Mouse (Mus musculus) neural tube, embryonic 11.5 days (tissue): ENCODE measurements around the gene Olfr128. TPM values are rescaled to one million over a fixed set of nuclear protein-coding genes. Genes with fewer than 3 reads are reported as not detected.
"Not testable (repeated sequence)": the region's sequence is repeated elsewhere in the genome, so short reads cannot be mapped to it uniquely, and the experiment has no call there.

Experiments used
- ATAC-seq: fragments of 200-750 bp; cut with Nextera tagmentation; 2 replicates; pipeline ENCODE4 v1.8.0; 2017; ENCODE audit warnings: moderate number of reproducible peaks, mild to moderate bottlenecking, moderate TSS enrichment, moderate library complexity; ENCODE audit not compliant: insufficient read depth, low FRiP score, low TSS enrichment
- DNase-seq: peaks from one replicate; pipeline ENCODE4 v3.0.0-alpha.2; 2015; ENCODE audit warnings: low spot score
- H3K27ac ChIP-seq: fragments of 300-500 bp; sonication (generic); 2 replicates; pipeline ENCODE4 v1.5.1; 2014; ENCODE audit warnings: low read depth, mild to moderate bottlenecking, low read length
- H3K27me3 ChIP-seq: fragments of 300-500 bp; sonication (generic); 2 replicates; pipeline ENCODE4 v1.6.1; 2014; ENCODE audit warnings: mild to moderate bottlenecking, low read length, mixed read lengths; ENCODE audit not compliant: control insufficient read depth, insufficient read depth
- H3K36me3 ChIP-seq: fragments of 300-500 bp; sonication (generic); 2 replicates; pipeline ENCODE4 v1.6.1; 2014; ENCODE audit warnings: mild to moderate bottlenecking, low read length, moderate library complexity, mixed read lengths; ENCODE audit not compliant: control insufficient read depth, insufficient read depth
- H3K4me1 ChIP-seq: fragments of 300-500 bp; sonication (generic); 2 replicates; pipeline ENCODE4 v1.6.1; 2014; ENCODE audit warnings: low read length, mixed read lengths; ENCODE audit not compliant: control insufficient read depth, insufficient read depth
- H3K4me2 ChIP-seq: fragments of 300-500 bp; sonication (generic); 2 replicates; pipeline ENCODE4 v1.6.1; 2014; ENCODE audit warnings: low read depth, mild to moderate bottlenecking, moderate library complexity
- H3K4me3 ChIP-seq: fragments of 300-500 bp; sonication (generic); 2 replicates; pipeline ENCODE4 v1.5.1; 2014; ENCODE audit warnings: low read depth, low read length
- H3K9ac ChIP-seq: fragments of 300-500 bp; sonication (generic); 2 replicates; pipeline ENCODE4 v1.6.1; 2014; ENCODE audit warnings: mild to moderate bottlenecking, low read length
- H3K9me3 ChIP-seq: fragments of 300-500 bp; sonication (generic); 2 replicates; pipeline ENCODE4 v1.6.1; 2016; ENCODE audit warnings: low read length; ENCODE audit not compliant: control insufficient read depth
- WGBS: fragments of 180-500 bp; shearing (Covaris S2); extraction: QIAGEN DNeasy Blood & Tissue Kit; methylation state at CpG from one replicate; pipeline ENCODE4 v1.1.7; 2014; 5-methylcytosine and 5-hydroxymethylcytosine counted together
- polyA plus RNA-seq: library from polyadenylated mRNA; unstranded; fragments of >200 nt; fragmentation: Nextera tagmentation; extraction: Ambion mirVana; gene quantifications from 2 replicates; pipeline ENCODE4 v1.2.1, GENCODE M21; 2014

The Olfr128 gene
- polyA plus RNA-seq = not detected in 2 replicates

DNA sequence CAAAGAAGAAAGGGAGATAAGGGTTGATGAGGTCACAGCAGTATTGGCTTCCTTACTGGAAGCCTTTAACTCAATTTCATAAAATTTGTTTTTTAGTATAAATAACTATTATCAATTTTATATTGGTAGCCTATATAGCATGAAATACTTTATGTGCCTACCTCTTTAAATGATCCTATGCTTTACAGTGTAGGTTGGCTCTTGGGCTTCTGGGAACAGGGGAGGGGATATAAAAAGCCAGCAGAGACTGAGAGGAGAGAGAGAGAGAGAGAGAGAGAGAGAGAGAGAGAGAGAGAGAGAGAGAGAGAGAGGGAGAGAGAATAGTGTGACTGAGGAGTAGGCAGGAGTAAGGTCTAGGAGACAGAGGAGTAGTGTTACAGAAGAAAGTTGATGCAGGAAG lies at the start of gene Olfr128:
TSS of gene Olfr128 (plus strand) at position 301 of the 400 bp plus-strand sequence.
- Histone ChIP-seq H3K9me3 (no peaks in the 10 kb centered on the region), H3K9ac (no peak within 1 kb of the TSS), H3K27me3 (no peaks in the 10 kb centered on the region), H3K36me3 (no peaks in the 10 kb centered on the region), H3K4me2 (no peak within 1 kb of the TSS), H3K4me1 (no peaks in the 10 kb centered on the region), H3K27ac (no peak within 1 kb of the TSS), H3K4me3 (no peak within 1 kb of the TSS)
- no peak for ATAC-seq
- no peak for DNase-seq

DNA sequence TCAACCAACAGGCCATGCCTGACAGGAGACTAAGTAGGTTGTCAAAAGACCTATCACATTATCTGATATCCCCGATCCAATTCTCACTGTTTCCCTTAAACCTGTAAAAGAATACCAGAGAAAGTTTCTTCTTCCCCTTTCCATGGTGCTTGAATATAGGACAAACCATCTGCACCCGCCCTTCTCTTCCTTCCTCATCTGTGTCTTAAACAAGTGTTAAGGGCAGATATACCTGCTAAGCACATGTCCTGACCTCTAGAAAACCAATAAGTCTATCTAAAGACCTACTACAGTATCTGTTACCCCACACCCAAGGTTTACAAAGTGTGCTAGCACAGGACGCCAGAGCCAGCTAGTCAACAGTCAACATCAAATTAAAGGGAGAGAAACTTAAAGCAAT lies 46.5 kb upstream of the Olfr128 start:
- no peaks in the 10 kb centered on the region for H3K36me3 ChIP-seq
- 81% methylated on average over 3 of the region's 3 CpGs for WGBS
- H3K27me3 ChIP-seq = no peaks in the 10 kb centered on the region
- no peak for ATAC-seq
- no peak for DNase-seq
- H3K4me1 ChIP-seq = no peaks in the 10 kb centered on the region
- H3K4me2 ChIP-seq = no peak overlapping the region
- H3K9ac ChIP-seq = no peak overlapping the region
- H3K9me3 ChIP-seq = no peaks in the 10 kb centered on the region
- H3K27ac ChIP-seq = no peak overlapping the region
- H3K4me3 ChIP-seq = no peak overlapping the region

DNA sequence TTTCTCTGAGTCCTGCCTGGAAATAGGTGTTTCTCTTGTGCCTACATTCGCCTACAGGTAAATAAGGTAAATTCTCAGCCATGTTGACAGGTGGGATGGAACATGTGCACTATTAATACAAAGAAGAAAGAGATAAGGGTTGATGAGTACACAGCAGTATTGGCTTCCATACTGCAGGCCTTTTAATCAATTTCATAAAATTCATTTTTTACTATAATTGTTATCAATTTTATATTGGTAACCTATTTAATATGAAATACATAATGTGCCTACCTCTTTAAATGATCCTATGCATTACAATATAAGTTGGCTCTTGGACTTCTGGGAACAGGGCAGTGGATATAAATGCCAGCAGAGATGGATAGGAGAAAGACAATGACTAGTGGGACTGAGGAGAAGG lies 20.2 kb upstream of the Olfr128 start, which contains the start of gene Olfr127:
TSS of gene Olfr127 (plus strand) at position 301 of the 400 bp plus-strand sequence.
- no peak within 1 kb of the TSS for H3K4me2 ChIP-seq
- ATAC-seq (no peak), DNase-seq (no peak)
- no peak within 1 kb of the TSS for H3K27ac ChIP-seq
- H3K27me3 ChIP-seq = no peaks in the 10 kb centered on the region
- no peak within 1 kb of the TSS for H3K4me3 ChIP-seq
- WGBS = 77% methylated on average over 1 of the region's 1 CpGs
- H3K36me3 ChIP-seq = no peaks in the 10 kb centered on the region
- H3K9ac ChIP-seq = no peak within 1 kb of the TSS
- H3K4me1 ChIP-seq = no peaks in the 10 kb centered on the region
- H3K9me3 ChIP-seq = no peaks in the 10 kb centered on the region

DNA sequence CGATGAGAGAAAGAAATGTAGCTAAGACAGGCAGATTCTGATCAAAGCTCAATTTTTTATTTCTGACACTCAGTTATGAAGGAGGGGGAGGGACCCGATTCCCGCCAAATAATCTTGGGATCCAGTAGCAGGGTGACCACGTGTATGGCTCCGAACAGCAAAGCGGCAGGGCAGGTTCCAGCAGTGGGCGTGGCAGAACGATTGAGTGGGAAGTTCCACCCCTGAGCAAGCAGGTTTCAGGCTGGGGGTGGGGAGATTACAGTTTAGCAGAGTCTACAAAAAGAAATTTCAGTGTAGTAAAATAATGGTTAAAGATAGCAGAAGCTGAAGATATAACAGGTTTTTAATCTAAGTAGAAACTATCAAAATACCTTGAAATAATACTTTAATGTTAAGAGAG lies 13.5 kb upstream of the Olfr128 start:
- H3K36me3 ChIP-seq, H3K9me3 ChIP-seq, H3K4me1 ChIP-seq, H3K9ac ChIP-seq, H3K4me2 ChIP-seq, H3K27ac ChIP-seq, DNase-seq, H3K27me3 ChIP-seq, ATAC-seq, H3K4me3 ChIP-seq: not testable (repeated sequence)
- 74% methylated on average over 8 of the region's 8 CpGs for WGBS

DNA sequence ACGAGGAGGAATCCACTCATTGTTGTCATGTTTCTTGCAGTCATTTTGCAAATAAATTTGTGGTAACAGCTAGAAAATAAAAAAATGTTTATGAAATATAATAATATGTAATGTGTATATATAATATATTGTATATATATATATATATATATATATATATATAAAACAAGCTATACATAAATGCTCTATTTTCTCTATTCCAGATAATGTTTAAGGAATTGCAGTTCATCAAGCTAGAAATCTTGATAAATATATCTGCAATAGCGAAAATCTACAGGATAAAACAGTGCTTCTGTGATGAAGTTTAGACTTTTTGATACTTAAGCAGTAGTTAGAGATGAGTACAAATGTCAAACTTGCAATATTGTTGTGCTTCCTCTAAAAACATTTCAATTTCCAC lies 32.6 kb downstream of the Olfr128 start, which contains the start of gene Olfr761:
TSS of gene Olfr761 (minus strand) at position 101 of the 400 bp plus-strand sequence.
- Histone ChIP-seq H3K27me3 (no peaks in the 10 kb centered on the region), H3K9ac (no peak within 1 kb of the TSS), H3K36me3 (no peaks in the 10 kb centered on the region), H3K4me1 (no peaks in the 10 kb centered on the region), H3K9me3 (no peaks in the 10 kb centered on the region), H3K4me3 (no peak within 1 kb of the TSS), H3K27ac (no peak within 1 kb of the TSS), H3K4me2 (no peak within 1 kb of the TSS)
- DNase-seq = no peak
- 71% methylated on average over 2 of the region's 2 CpGs for WGBS
- ATAC-seq = no peak

DNA sequence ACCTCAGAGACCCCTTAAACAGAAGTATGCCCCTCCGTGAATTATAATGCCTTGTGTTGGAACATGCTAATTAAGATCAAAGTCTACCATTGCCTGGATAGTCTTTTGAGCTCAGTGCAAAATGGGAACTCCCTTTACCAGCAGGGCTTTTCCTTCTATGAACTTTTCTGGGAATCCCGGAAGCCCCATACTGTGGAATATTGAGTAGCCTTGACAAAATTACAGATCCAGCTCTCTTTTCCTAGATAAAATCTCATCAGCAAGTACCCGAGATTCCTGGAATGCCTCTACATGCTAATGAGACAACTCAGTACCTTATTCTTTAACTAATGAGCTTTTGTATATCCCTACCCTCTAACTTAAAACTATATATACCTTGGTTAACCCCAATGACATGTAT lies 53.2 kb downstream of the Olfr128 start:
- Histone ChIP-seq H3K27me3 (no peaks in the 10 kb centered on the region), H3K4me2 (no peak overlapping the region), H3K4me3 (no peak overlapping the region), H3K27ac (no peak overlapping the region), H3K36me3 (no peaks in the 10 kb centered on the region), H3K9ac (no peak overlapping the region), H3K9me3 (no peaks in the 10 kb centered on the region), H3K4me1 (no peaks in the 10 kb centered on the region)
- ATAC-seq = no peak
- DNase-seq = no peak
- 90% methylated on average over 3 of the region's 3 CpGs for WGBS

Other genes starting within 250 kb of the Olfr128 start
- gene Olfr119, start 224.0 kb upstream of the Olfr128 start, polyA plus RNA-seq = not detected in 2 replicates
- gene Olfr120, start 198.7 kb upstream of the Olfr128 start, polyA plus RNA-seq = not detected in 2 replicates
- not detected in 2 replicates for gene Olfr121, start 171.7 kb upstream of the Olfr128 start, polyA plus RNA-seq
- not detected in 2 replicates for gene Olfr122, start 151.9 kb upstream of the Olfr128 start, polyA plus RNA-seq
- gene Olfr123, start 127.0 kb upstream of the Olfr128 start, polyA plus RNA-seq = not detected in 2 replicates
- not detected in 2 replicates for gene Olfr124, start 120.7 kb upstream of the Olfr128 start, polyA plus RNA-seq
- gene Olfr125, start 87.6 kb upstream of the Olfr128 start, polyA plus RNA-seq = not detected in 2 replicates
- gene Olfr126, start 73.1 kb upstream of the Olfr128 start, polyA plus RNA-seq = not detected in 2 replicates
- gene Olfr127, start 20.1 kb upstream of the Olfr128 start, polyA plus RNA-seq = not detected in 2 replicates
- gene Olfr761, start 32.5 kb downstream of the Olfr128 start, polyA plus RNA-seq = not detected in 2 replicates
- not detected in 2 replicates for gene Olfr129, start 139.5 kb downstream of the Olfr128 start, polyA plus RNA-seq
- gene Olfr130, start 143.4 kb downstream of the Olfr128 start, polyA plus RNA-seq = not detected in 2 replicates
- gene Olfr131, start 168.1 kb downstream of the Olfr128 start, polyA plus RNA-seq = not detected in 2 replicates
- gene Olfr132, start 214.0 kb downstream of the Olfr128 start, polyA plus RNA-seq = not detected in 2 replicates
- not detected in 2 replicates for gene Olfr133, start 224.7 kb downstream of the Olfr128 start, polyA plus RNA-seq